Mouse (Mus musculus): Measurements from ENCODE around the gene Hoxa7.

Gene Hoxa7

DNA sequence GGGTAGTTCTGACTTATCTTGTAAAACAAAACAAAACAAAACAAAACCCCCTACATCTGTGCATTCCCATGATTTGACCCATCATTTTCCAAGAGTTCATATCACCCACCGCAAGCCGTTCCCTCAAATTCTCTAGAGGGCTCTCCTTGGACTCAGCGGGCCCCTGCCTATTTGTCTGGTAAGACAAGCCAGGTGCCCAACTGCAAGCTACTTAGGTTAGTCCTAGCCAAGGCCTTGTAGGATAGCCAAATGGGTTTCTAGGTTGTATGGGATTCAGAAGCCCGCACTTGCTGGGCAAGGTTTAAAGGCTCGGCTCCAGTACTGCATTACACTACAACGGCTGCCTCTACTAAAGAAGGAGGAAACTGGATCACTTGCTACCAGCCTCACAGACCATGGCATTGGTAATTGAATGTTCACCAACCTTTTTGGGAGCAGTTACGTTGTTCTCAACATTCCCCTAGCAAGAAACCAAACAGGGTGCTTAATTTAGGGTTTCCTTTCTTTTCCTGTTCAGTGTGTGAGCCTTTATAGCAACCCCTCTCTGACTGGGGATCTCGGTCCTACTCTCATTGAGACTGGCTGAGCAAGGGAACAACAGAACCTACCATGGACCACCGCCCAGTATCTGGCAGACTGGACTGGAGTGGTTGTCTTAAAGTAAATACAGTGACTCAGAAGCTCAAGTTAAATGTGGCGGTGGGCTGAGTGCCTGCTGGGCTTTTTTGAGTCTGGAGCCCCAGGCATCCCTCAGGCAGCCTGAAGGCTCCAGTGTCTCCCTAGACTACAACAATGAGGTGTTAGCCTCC is 15.9 kb upstream of the Hoxa7 start:
- no peak for DNase-seq

DNA sequence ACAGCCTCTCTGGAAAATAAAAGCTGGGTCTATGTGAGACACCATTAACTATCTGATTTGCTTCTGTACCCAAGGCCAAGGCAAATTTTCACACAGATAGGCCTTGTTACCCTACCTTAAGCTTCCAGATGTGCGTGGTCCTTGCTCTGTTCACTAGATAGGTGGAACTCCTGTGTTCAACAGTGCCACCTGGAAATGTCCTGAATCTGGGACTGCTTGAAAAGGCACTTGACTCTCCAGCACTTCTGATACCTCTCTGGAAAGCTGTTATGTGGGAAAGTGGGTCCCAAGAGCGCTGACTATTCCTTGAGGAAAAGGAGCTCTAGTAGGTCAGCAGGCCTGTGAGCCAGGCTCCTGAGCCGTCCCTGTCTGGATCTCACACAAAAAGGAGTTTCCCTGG is 15.2 kb upstream of the Hoxa7 start:
- no peak for DNase-seq

DNA sequence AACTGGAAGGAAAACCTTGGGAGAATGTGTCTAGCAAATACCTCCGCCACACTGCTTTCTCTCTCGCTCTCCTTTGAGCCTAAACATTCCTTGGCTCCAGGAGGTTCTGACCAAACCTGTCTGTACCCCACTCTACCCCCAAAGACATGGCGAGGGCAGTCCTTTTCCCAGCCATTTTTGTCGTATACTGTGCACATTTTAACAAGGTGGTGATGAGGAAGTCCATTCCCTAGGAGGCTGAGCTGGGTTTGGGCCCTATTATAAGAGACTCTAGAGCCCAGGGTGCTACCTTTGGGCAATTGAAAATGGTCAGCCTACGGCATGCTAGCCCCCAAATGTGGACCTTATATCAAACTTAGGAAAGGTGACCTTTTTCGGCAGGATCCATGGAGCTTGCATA is 14.2 kb upstream of the Hoxa7 start:
- no peak for DNase-seq

DNA sequence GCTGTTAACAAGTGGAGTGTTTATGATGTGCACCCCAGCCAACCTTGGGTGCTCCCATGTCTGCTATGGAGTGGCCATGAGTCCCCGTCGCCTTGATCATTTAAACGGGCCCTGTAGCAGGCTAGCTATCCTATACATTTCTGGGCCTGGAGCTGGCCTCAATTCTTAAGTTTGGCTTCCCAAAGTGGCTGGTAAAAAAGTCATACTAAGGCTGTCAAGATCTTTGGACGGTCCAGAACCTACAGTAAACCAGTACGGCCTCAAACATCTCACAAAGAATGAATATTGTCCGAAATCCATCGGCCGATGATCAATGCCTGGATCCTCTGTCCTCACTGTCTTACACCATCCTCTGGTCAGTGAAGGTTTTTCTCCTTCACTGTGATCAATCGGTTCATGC is 13.6 kb upstream of the Hoxa7 start:
- DNase-seq, result no peak

DNA sequence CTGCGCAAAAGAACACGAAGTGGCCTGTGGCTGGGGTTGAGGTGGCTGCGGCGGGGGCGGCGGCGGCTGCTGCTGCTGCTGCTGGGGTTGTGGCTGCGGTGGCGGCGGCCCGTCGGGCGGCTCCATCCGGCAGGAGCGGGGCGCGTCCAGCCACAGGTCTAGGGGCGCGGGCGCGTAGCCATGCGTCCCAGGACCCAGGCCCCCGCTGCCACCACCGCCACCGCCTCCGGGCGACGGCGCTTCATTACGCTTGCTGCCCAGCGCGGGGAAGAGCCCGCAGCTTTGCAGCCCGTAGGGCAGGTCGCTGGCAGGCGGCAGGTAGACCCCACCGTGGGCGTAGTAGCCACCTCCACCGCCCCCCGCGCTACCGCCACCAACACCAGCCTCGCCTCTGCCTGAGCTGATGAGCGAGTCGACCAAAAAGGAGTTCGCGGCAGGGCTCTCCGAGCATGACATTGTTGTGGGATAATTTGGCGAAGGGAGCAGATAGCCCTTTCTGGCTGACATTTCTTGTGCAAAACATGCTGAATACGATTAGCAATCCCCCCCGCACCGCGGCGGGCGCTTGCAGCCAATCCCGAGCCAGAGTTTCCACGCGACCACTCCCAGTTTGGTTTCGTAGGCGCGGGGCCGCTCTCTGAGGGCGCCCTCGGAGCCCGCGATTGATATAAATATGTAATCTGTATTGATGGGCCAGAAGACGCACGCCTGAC is 12.9 kb upstream of the Hoxa7 start:
- DNase-seq, result no peak

DNA sequence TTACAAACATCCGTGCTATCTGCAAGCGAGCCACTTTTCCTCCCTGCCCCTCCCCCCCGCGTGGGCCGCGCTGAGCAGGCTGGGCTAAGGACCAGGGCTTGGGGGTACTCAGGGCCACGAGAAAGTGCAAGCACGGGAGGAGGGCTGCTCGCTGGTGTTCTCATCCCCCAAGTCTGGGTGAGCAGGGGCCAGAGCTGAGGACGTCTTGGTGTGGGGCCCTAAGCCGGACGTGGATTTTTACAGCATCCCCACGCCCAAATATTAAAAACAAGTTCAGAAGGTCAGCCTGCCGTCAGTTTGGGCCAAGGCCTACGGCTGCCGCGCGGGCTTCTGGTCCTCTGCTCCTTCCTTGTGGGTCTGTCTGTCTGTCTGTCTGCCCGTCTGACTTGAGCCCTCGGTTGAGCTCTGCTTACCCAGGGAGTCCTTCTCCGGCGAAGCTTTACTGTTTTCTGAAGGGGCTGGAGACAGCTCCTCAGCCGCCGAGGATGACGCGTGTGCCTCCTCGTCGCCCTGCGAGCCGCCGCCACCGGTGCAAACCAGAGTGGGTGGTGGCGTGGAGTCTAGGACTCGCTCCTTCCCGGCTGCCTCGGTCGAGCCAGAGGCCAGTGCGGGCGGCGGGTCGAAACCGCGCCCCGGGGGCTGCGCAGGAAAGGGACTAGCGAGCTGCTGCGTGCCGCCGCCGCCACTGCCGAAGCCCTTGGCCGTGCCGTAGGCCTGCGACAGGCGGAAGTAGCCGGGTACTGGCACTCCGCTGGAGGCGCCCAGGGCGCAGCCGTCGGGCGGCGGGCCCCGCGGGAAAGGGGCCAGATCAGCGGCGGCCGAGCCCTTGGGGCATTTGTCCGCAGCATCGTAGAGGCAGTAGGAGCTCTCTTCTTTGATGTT is 12.1 kb upstream of the Hoxa7 start:
- DNase-seq, result no peak

DNA sequence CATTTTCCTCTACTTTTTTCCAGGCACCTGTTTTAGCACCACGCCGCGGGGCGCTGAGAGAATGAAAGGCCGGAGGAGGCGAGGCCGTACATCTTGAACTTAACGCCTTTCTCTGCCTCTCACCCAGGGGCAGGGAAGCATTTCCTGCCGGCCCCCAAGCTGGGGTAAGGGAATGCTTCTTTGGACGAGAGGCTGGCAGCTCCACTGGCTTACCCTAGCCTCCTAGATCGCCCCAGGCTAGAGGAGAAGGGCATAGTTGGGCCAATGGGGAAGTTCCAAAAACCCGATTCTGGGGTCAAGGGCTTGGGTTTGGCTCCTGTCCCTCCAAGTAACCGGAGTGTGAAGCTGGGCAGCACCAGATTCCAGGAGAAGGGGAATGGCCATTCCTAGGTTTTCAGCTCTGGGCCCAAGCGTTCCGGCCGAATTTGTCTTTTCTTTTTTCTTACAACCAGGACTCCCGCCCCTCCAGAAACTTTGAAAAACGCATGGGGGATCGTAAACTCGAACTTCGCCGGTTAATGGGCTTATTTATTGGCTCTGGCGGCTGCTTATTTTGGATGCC is 11.4 kb upstream of the Hoxa7 start:
- no peak for DNase-seq

DNA sequence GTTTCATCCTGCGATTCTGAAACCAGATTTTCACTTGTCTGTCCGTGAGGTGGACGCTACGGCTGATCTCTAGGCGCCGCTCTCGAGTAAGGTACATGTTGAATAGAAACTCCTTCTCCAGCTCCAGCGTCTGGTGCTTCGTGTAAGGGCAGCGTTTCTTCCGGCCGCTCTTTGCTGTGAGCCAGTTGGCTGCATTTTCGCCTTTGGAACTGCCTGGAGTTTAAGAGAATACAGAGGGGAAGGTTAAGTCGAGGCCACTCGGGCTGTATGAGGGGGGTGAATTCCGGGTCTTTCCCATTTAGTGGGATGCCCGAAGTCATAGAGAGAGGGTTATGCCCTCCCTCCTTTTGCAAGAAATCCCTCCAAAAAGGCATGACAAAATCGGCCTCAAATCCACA is 10.9 kb upstream of the Hoxa7 start:
- DNase-seq, result no peak

DNA sequence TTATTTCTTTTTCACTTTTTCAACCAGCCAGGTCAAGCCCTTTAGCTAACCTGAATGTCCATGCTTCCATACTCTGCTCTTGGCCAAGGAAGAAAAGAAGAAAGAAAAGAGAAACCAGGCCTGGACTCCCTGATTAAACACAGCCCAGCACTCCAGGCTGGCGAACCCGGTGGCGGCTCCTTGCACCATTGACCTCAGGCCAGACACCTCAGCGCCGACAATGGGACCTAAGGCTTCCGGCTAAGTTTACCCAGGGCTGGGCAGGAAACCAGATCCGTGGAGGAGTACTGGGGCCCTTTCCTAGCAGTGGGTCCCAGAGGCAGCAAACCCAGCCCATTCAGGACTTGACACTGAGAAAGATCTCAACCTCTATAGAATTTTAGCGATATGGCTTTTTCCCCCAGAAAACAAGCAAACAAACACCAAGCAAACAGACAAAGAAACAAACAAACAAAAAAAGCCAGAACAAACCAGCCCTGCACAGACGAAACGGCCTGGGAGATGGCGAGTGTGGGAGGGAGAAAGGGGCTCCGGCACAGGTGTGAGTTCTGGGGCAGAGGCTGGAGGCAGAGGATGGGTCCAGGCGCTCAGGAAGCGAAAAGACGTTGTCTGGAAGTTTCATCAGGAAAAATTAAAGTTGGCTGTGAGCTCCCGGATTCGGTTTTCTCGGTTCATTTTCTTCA is 10.4 kb upstream of the Hoxa7 start:
- DNase-seq, result no peak

DNA sequence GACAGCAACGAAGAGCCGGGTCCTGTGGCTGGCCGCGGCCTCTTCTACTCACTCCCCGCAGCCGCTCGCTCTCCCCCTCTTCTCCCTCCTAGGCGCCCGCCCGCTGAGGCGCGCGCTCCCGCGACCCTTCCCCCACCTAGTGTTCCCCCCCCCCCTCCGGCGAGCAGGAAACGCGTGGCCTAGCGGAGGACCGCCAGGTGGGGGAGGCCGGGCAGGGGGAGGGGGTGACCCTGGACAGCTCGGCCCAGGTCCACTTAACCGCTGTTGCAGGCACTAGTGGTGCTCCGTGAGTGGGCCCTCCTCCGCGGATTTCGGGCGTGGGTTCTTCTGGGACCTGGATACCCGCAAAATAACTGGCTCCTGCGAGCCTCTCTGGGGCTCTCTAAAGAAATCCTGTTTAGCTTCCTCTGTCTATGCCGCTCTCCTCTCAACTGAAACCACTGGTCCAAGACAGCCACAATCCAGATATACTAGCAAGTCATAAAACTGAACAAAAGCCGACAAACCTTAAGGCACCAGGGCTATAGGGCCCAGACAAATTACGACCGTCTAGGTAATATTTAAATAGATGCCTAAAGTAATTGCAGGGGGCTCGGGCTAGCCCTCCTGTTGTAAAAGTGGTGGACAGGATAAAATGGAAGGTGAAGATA is 9.0 kb upstream of the Hoxa7 start, which contains the start of gene Hoxa9:
Hoxa9 (minus strand) TSS at position 574 of the 650 bp plus-strand sequence.
- no peak for DNase-seq

DNA sequence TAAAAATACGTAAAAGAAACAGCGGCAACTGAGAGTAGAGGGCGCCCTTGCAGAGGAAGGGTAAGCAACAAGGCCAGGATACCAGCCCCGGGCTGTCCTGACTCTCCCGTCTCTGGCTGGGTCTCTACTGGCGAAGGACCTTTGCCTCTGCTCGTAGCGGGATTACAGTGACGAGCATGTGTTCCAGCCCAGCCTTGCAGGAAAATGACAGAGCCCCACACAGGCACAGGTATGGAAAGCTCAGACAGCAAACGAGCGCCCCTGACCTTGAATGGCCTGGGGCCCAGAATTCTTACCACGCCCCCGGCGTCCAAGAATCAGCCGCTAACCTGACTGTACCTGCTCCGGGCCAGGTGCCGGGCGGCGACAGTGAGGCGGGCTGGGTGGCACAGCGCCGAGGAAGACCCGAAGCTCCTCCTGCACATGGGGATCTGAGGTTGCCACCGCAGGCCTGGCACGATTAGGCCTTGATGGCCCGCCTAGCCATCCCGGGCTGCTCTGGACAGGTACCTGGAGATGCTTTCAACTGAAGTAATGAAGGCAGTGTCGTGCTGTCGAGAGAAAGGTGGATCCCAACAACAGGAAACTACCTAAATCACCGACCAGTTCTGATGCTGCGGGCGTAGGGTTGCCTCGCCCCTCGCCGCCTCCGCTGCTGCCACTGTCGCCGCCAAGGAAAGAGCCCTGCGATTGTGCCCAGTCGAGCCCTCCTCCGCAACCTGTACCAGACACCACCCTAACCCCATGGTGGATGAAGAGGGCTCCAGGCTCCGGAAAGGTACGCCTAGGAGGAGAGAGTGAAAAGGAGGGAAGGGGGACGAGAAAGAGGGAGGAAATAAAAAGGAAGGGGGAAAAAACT is 8.1 kb upstream of the Hoxa7 start:
- no peak for DNase-seq

DNA sequence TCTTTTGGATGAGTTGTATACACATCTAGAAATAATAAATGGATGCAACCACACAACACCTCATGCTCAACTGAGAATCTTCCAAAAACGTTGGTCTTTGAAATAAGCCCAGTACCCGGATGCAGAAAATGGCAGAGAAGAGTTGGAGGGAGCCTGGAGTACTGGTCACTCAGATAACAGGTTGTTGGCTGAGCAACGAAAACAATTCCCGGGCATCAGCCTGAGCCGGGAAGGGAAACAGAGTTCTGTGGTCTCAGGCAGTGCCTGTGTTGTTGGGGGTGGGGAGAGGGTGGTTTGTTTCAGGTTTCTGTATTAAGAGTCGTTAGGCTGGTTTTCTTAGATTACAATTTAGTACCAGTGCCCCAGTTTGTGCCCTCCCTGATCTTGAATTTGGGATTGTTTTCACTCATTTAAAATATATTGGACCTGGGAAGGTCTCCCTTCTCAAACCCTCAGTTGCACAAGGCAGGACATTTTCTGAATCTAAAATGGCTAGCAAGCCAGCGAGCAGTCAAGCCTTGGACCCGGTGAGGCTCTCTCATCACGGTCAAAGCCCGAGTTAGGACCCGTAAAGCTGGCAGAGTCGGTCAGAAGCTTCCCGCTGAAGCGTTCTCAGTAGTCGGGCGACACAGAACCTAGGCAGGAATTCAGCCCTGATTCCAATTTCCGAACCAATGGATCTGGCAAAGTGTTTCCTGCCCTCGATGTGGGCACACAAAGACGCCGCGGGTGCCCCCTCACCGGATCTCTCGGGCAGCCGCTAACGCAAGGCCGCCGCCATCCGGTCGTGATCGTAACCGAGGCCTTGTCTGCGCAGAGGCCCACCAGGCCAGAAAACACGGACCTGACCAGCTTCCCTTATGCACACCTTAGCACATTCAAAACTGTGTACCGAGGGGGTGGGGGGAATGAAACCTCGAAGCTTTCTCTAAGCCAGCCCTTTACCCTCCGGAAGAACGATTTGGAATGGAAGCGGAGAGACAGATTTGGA is 7.1 kb upstream of the Hoxa7 start:
- DNase-seq, result no peak

DNA sequence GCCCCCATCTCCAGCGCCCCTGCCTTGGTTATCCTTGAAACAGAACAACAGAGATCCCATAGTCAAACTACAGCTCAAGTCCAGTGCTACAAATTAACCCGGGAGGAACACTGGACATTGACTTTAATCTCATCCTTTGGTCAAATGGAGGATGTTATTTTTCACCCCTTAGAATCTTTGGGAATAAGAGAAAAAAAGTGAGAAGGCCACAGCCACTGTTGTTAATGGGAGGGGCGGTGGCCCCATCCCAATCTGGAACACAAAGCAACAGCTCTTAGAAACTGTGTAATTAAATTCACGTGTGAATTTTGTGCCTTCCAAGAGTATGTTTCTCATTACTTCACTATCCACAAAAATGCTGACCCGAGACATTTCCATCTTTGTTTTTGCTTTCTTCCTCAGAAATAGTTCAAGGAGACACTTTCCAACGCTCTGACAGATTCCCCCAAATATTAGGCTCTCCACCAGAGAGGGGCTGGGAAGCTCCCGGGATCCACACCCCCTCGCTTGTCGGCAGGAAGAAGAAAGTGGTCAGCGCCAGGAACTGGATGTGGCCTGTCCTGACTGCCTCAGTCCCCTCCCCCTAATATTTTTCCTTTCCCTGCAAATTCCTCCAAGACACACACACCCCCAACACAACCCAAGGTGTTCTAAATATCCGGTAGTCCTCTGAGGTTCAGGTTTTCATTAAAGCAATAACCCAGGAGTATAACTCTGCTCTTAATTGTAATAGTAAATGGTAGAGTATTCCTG is 6.0 kb upstream of the Hoxa7 start:
- DNase-seq, result no peak

DNA sequence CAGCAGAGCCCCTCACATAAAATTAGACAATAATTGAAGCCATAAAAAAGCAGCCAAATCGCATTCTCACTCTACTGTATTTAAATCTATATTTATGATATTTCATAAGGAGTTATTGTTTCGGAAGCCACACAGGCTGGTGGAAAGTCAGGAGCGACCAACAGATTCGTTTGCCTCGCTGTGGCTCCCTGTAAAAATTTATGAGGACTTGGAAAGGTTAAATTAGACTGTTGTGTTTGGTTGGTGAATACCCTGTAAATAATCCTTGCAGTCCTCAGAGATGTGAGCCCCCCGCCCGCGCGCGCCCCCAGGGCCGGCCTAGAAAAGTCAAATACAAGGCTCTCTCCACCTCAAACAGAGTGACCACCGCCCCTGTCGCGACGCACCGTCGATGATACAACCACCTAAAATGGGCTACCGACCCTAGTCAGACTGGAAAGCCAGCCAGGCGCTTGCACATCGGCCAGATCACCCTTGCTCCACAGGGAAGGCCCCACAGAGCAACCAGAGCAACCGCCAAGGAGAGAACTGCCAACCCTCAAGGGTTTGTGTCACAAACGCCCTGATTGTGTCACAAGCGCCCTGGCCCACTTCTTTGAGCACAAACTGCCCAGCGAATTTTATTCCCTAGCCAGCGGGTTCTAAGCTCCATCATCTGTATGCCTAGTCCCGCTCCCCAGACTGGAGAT is 5.1 kb upstream of the Hoxa7 start:
- no peak for DNase-seq

DNA sequence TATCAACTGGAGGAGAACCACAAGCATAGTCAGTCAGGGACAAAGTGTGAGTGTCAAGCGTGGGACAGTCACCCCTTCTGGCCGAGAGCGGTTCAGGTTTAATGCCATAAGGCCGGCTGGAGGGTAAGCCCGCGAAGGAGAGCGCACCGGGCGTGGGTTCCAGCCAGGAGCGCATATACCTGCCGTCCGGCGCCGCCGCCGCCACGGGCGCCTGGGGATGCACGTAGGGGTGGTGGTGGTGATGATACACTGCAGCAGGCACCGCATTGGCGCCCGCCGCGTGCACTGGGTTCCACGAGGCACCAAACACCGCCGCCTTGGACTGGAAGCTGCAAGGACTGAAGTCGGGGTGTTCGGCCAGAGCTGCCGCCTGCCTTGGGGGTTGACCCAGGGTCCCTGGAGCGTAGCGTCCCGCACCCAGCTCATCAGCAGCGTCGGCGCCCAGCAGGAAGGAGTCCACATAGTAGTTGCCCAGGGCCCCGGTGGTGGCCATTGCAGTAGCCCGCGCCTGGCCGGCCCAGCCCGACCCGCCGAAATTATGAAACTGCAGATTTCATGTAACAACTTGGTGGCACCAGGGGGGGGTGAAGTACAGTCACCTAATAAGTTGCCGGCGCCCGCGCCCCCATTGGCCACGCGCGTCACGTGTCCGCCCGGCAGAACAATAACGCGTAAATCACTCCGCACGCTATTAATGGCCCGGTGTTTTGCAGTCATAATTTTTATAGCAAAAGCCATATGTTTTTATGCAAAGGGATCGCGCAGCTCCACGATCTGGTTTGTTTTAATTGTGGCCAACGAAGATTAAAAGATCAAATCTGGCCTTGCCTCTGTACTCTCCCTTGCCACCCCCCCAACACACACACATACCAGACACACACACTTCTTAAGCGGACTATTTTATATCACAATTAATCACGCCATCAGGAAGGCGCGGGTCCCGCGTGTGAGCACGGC is 4.2 kb upstream of the Hoxa7 start:
- no peak for DNase-seq

DNA sequence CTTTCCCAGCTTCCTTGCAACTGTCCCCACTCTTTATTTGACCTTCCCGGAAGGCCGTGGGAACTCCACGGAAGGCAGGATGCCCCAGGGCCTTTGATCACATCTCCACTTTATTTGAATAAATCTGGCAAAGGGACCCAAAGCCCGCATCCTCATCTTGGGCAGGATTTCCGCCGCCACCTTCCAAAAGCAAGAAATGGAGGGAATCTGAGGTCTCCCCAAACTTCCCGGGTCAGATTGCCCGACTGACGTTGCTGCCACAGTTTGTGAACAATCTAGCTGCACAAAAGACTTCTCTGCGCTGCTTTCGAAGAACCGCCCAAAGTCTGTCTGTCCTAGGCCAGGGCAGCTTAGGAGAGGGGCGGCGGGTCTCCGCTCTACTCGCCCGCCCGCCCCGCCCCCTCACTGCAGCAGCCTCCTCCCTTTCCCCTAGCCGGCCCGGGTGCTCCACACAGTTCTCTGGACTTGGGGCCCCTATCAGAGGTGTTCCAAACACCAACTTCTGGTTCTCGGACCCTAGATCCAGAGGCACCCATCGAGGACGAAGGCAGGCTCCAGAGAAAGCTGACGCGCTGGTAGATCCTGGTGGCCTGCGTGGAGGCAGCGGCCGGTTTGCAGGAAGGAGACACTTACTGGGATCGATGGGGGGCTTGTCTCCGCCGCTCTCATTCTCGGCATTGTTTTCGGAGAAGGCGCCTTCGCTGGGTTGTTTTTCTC is 3.4 kb upstream of the Hoxa7 start:
- DNase-seq, result no peak

Data from right cerebral cortex, adult 18-20 months (tissue).